Mouse (Mus musculus): Measurements from ENCODE around the gene Tmem38a.

DNA sequence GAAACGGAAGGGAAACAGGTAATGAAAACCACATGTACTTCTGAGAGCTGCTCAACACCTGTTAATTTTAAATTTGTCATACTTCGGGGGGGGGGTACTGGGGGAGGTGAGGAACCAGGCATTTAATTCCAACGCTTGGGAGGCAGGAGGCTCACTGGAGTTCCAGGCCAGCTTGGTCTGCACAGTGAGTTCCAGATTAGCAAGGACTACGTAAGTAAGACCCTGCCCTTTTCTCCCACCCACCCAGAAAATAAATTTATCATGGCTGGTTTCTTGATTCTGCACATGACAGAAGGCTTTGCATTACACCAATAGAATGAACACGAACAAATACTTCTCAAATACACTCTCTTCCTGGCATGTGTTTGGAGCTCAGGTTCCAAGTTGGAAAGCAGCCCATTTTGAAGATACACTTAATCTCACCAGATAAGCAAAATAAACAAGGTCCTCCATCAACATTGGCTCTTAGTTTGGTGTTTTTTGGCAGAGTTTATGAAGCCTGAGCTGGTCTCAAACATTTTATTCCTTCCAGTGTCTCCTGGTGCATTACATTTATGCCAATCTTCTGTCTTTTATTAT is 22.5 kb upstream of the Tmem38a start:
- TF ChIP-seq CTCF (IDR thresholded peaks at IDR 0.05; ENCODE audit: low read depth, low read length) (no peak), POLR2A (IDR thresholded peaks at IDR 0.05; ENCODE audit: borderline replicate concordance, low read depth, low read length) (no peak)

All from bone marrow macrophage, adult 2 months (primary cell).